Mouse (Mus musculus): ENCODE results near the gene Sec61a2. TPM values are rescaled to one million over a fixed set of nuclear protein-coding genes. Genes with fewer than 3 reads are reported as not detected.

Sec61a2 gene
- total RNA-seq, 2 experiments from 2014 or later = 35.4 to 36.1 TPM

DNA sequence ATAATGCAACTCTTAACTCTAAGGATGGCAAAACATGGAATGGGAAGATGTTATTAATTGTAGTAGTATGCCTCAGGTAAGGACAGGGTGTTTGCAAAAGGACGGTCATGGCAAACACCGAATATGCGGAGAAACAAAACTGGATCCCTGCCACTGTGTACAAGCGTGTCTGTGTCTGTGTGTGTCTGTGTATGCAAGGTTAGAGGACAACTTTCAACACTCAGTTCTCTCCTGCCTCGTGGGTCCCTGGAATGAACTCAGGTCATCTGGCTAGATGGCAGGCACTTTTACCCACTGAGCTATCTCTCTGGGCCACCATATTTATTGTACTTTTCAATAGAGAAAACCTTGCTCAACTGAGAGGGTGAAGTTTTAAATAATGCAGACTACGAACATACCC lies 72.8 kb downstream of the Sec61a2 start:
- no peak for DNase-seq
- intact Hi-C loops (cut with DNase I) = no loop called here
- Histone ChIP-seq H3K27ac (no peak overlapping the region), H3K4me3 (no peak overlapping the region)
- no peak for TF ChIP-seq CTCF (IDR thresholded peaks at IDR 0.05)

DNA sequence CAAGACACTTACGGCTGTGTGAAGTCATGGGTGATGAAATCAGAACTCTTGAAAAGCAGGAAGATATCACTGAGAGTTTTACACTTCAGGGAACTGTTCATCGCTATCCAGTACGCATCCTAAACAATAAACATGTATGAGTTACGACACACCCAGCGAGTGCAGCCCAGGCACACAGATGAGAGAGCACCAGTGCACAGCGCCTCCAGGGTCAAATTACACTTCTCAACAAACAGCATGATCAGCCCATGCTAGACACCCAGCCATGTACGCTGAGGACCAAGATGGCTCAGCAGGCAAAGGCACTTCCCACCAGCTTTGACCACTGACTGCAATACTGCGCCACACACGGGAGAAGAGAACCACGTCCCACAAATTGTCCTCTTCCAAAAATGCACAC lies 74.0 kb downstream of the Sec61a2 start:
- H3K4me3 ChIP-seq = no peak overlapping the region
- no peak for DNase-seq
- H3K27ac ChIP-seq = no peak overlapping the region
- intact Hi-C loops (cut with DNase I) = no loop called here
- TF ChIP-seq CTCF (IDR thresholded peaks at IDR 0.05) = no peak

Other genes with a start within 250 kb of the Sec61a2 start
- gene Camk1d, start 180.9 kb downstream of the Sec61a2 start, total RNA-seq (2021) = 1 to 10 TPM; 1.6 TPM
- 1 to 10 TPM; 2.6 to 5.1 TPM for gene Nudt5, start 50.4 kb downstream of the Sec61a2 start, total RNA-seq (2021)
- gene Cdc123, start 50.3 kb downstream of the Sec61a2 start, total RNA-seq (2021) = 10 to 100 TPM; 79.2 to 89.7 TPM
- gene Gm13199, start 32.5 kb downstream of the Sec61a2 start, total RNA-seq (2021) = not detected
- 1 to 10 TPM; 2.2 to 4.3 TPM for gene Dhtkd1, start 47.4 kb upstream of the Sec61a2 start, total RNA-seq (2021)
- gene Upf2, start 56.0 kb upstream of the Sec61a2 start, total RNA-seq (2021) = 10 to 100 TPM; 26.5 to 27.2 TPM
- 1 to 10 TPM; 1.4 to 2.1 TPM for gene Proser2, start 234.8 kb upstream of the Sec61a2 start, total RNA-seq (2021)